Mouse (Mus musculus) gastrocnemius, postnatal 36 days (tissue): ENCODE results near the gene Bglap. TPM values are rescaled to one million over a fixed set of nuclear protein-coding genes. Genes with fewer than 3 reads are reported as not detected.
"Not testable (repeated sequence)": the region's sequence is repeated elsewhere in the genome, so short reads cannot be mapped to it uniquely, and the experiment has no call there.

ENCODE experiments used
- DNase-seq, 2 experiments: peaks; one replicate each; pipeline ENCODE4 v3.0.0; 2022
- intact Hi-C: fragments of 180-260 bp; cut with DNase I; formaldehyde crosslinking; loops from one replicate; pipeline ENCODE4 v1.15.1; 2025
- long read RNA-seq, 2 experiments: library from polyadenylated mRNA; stranded (forward); transcript quantifications; one replicate each; pipeline ENCODE4 v2.0.0; 2021
- total RNA-seq, 2 experiments: library from RNA; stranded (reverse); gene quantifications; 2 replicates each; pipeline ENCODE4 v1.2.3; 2021

The Bglap gene
- not detected for total RNA-seq
- long read RNA-seq, experiment 1: 0 reads
- long read RNA-seq, experiment 2: 0 reads

DNA sequence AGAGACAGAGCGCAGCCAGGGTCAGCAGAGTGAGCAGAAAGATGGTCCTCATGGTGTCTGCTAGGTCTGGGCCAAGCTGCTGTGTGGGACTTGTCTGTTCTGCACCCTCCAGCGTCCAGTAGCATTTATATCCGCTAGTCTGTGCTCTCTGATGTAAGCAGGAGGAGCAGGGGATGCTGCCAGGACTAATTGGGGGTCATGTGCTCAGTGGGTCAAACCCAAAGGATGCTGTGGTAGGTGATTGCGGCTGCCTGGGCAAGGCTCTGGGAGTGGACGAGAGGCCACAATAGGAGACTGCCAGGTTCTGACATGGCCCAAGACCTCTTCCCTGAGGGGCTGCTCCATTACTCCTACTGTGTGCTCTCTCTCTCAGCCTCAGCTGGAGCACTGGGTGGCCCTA, at the start of gene Bglap:
TSS of gene Bglap (minus strand) at position 101 of the 400 bp plus-strand sequence.
- no peak for DNase-seq
- intact Hi-C loops: no loop called here

- DNase-seq, intact Hi-C loops: not testable (repeated sequence)
Measured at GRCm38 (mm10) chr3:88428639-88429038, 44.4 kb upstream of the Bglap start.

- intact Hi-C loops: no loop called here
- no peak for DNase-seq
Measured at GRCm38 (mm10) chr3:88427342-88427905, 43.2 kb upstream of the Bglap start.

- intact Hi-C loops: loop anchor here (2.0 kb wide), 1 partner anchor 15 kb away; the partner anchor contains the start of gene Pmf1
- no peak for DNase-seq
Measured at GRCm38 (mm10) chr3:88425708-88426420, 41.6 kb upstream of the Bglap start.

DNA sequence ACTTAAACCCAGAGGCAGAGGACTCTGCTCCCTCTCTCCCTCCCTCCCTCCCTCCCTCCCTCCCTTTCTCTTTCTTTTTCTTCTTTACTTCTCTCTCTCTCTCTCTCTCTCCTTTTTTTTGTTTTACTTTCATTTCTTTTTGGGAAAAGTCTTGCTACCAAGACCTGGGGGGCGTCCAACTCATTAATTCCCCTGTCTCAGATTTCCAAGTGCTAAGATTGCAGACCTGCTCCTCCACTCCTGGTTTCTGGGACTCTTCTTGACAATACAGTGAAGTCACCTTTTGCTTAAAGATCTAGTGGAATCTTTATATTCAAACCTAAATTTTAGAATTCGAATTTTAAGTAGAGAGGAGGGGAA, 41.0 kb upstream of the Bglap start:
- intact Hi-C loops: loop anchor here (2.0 kb wide), 1 partner anchor 15 kb away; the partner anchor contains the start of gene Pmf1
- no peak for DNase-seq

- intact Hi-C loops: loop anchor here (2.0 kb wide), 1 partner anchor 14 kb away; the partner anchor contains the start of gene Pmf1
- DNase-seq: peak; percentile 86 to 93
Measured at GRCm38 (mm10) chr3:88424605-88425329, 40.5 kb upstream of the Bglap start, which contains the start of gene Slc25a44. Gene Slc25a44 (minus strand): TSS chr3:88425139.

- DNase-seq: no peak
- intact Hi-C loops: no loop called here
Measured at GRCm38 (mm10) chr3:88422020-88422720, 37.9 kb upstream of the Bglap start.

GRCm38 (mm10) chr3:88420771-88421170, 36.5 kb upstream of the Bglap start:
- no peak for DNase-seq
- intact Hi-C loops: no loop called here

GRCm38 (mm10) chr3:88418016-88418415, 33.8 kb upstream of the Bglap start:
- intact Hi-C loops: no loop called here

DNA sequence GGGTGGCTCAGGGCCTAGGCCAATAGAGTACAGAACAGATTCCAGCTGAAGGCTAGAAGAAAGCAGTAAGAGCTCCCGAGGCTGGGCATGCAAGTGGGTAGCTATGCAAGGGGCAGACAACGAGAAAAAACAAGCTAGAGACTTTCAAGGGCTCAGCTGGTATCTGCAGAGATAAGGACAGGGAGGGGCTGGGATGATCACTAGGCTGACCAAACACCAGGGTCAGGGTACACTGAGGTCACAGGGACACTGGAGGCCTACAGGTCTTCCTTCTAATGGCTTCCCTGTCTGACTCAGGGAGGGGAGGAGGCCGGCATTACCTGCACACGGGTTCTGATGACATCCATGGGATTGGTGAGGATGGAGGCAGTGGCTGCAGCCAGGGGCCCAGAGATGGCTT, 31.4 kb upstream of the Bglap start:
- DNase-seq: no peak
- intact Hi-C loops: no loop called here

More at GRCm38 (mm10) chr3:88418016-88418415, 33.8 kb upstream of the Bglap start:
- DNase-seq: no peak

DNA sequence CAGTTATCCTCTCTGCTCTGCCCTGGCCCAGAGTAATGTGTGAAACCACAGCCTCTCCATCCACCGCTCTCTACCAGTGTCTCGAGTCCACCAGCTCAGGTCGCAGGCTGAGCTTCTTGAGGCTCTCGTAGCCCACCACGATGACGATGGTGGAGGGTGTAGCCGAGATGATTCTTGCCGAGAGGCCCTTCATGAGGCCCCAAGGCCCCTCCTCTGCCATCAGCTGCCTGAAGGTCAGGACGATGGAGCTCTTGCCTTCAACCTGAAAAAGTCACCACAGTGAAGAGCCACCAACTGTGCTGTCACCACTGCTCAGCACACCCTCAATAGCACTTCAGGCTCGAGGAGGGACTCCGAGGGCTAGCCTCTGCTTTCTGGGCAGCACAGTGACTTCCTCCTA, 28.4 kb upstream of the Bglap start:
- intact Hi-C loops: no loop called here
- no peak for DNase-seq

GRCm38 (mm10) chr3:88411681-88412080, 27.4 kb upstream of the Bglap start:
- intact Hi-C loops: loop anchor here (2.0 kb wide), 1 partner anchor 13 kb away; the partner anchor contains the start of gene Slc25a44
- DNase-seq: no peak

DNA sequence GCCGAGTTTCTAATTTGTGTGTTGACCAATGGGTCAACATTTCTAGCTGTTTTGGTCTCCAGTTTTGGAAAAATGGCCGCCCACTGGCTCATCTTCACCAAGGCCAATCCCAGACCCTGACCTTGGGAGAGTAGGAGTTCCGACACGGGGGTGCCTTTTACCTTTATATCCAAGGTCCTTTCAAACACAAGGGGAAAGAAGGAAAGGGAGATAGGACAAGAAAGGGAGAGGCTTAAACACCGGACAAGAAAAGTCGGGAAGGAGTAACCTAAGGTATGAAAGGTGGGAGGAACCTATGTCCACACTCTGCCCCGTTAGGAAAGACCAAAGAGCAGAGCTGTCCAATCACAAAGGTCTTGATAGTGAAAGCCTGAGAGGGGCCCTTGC, 26.4 kb upstream of the Bglap start:
- intact Hi-C loops: loop anchor here (2.0 kb wide), 1 partner anchor 14 kb away; the partner anchor contains the start of gene Slc25a44
- DNase-seq: no peak

- DNase-seq: peak; percentile 91 to 92
- intact Hi-C loops: loop anchor here (2.0 kb wide), 2 partner anchors 15 to 117 kb away; partner anchors contain the start of gene Slc25a44
Measured at GRCm38 (mm10) chr3:88409741-88410644, 25.7 kb upstream of the Bglap start, which contains the start of gene Pmf1. Gene Pmf1 (minus strand): TSS chr3:88410331.

- no peak for DNase-seq
- intact Hi-C loops: loop anchor here (1.0 to 2.0 kb wide), 2 partner anchors 58 to 118 kb away; no protein-coding TSS in a partner anchor
Measured at GRCm38 (mm10) chr3:88408953-88409352, 24.7 kb upstream of the Bglap start.

DNA sequence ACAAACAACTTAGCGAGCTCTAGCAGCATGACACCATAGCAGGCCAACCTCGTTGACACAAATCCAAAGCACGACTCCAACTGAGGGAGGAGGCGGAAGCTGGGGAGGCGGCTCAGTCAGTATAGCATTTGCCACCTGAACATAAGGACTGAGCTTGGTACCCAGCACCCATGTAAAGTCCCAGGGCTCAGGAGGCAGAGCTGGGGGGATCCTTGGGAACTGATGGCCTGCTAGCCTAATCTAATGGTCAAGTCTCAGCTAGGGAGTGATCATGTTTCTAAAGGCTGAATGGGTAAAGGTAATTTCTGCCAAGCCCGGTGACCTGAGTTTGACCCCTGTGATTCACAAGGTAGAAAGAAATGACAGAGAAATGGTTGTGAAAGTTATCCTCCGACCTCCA, 23.3 kb upstream of the Bglap start:
- intact Hi-C loops: no loop called here
- no peak for DNase-seq

DNA sequence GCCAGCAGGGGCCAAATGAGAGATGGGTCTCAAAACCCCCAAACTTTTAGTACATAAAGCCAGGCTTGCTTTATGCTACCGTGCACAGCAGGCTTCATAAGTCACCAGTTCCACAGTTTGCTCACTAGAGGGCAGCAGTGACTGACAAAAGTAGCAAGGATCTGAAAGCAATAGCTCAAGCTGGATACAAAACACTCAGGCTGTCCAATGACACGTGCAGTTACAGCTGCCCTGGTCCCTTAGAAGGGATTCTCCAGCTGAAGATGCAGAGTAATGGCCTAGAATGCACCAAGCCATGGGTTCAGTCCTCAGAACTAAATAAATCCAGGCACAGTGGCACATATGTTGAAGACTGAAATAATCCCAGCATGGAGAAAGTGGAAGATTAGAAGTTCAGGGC, 22.8 kb upstream of the Bglap start:
- intact Hi-C loops: no loop called here
- peak in 1 of 2 experiments; percentile 35 for DNase-seq

DNA sequence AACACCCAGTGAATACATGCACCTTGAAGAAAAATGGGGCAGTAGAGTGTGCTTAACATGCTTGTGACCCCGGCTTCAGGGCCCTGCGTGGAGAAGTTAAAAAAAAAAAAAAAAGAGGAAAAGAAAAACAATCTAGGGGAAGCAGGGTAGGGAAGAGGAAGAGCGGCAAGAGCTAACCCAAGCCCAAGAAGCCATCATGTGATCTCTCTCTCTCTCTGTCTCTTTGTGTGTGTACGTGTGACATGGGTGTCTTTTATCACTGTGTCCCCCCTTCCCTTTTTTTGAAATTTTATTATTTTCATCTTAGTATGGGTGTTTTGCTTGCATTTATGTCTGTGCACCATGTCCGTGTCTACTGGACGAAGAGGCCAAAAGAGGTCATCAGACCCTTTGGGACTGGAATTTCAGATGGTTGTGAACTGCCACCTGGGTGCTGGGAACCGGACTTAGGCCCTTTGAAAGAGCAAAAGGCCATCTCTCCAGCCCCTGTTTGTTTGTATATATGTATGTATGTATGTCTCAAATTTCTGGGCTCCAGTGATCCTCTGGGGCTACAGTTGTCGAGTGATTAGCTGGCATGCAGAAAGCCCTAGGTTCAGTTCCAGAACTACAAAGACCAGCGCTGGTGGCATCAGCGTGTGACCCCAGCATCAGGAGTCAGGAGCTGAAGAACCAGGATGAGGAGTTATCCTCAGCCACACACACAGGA, 19.4 kb upstream of the Bglap start:
- intact Hi-C loops: no loop called here
- no peak for DNase-seq

DNA sequence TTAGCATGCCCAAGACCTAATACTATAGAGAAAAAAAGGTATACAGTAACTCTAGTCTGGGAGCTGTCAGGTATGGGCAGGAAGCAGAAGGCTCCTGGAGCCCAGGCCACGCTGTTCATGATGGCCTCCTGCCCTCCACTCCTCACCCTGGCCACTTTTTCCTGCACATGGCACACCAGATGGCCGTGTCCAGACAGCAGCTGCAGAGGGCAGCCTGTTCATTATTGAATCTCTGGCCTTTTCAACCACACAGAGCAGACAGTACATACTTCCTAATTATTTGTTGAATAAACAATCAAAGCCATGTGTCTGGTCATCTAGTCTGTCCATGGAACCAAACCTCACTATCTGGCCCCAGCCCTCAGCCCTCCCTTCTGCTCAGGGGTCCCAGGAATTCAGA, 14.4 kb upstream of the Bglap start:
- no peak for DNase-seq
- intact Hi-C loops: no loop called here
